Mouse (Mus musculus) midbrain, embryonic 13.5 days (tissue): ENCODE results near the gene Slamf7. TPM values are rescaled to one million over a fixed set of nuclear protein-coding genes. Genes with fewer than 3 reads are reported as not detected.
"Not testable (repeated sequence)": the region's sequence is repeated elsewhere in the genome, so short reads cannot be mapped to it uniquely, and the experiment has no call there.

Source experiments
- ATAC-seq: fragments of 200-750 bp; cut with Nextera tagmentation; 2 replicates; pipeline ENCODE4 v1.8.0; 2017; ENCODE audit warnings: mild to moderate bottlenecking, moderate TSS enrichment, moderate library complexity
- H3K27ac ChIP-seq: fragments of 300-500 bp; sonication (generic); 2 replicates; pipeline ENCODE4 v1.5.1; 2015; ENCODE audit warnings: inconsistent platforms, mild to moderate bottlenecking, moderate library complexity
- H3K27me3 ChIP-seq: fragments of 300-500 bp; sonication (generic); 2 replicates; pipeline ENCODE4 v1.6.1; 2015; ENCODE audit warnings: mild to moderate bottlenecking, inconsistent platforms
- H3K36me3 ChIP-seq: fragments of 300-500 bp; sonication (generic); 2 replicates; pipeline ENCODE4 v1.6.1; 2015; ENCODE audit warnings: mild to moderate bottlenecking, inconsistent platforms
- H3K4me1 ChIP-seq: fragments of 300-500 bp; sonication (generic); replicated peaks from 2 replicates; pipeline ENCODE4 v1.6.1; 2015; ENCODE audit warnings: inconsistent platforms
- H3K4me2 ChIP-seq: fragments of 300-500 bp; sonication (generic); replicated peaks from 2 replicates; pipeline ENCODE4 v1.6.1; 2015; ENCODE audit warnings: moderate library complexity, mild to moderate bottlenecking, inconsistent platforms
- H3K4me3 ChIP-seq: fragments of 300-500 bp; sonication (generic); replicated peaks from 2 replicates; pipeline ENCODE4 v1.5.1; 2015; ENCODE audit warnings: mild to moderate bottlenecking, inconsistent platforms
- H3K9ac ChIP-seq: fragments of 300-500 bp; sonication (generic); replicated peaks from 2 replicates; pipeline ENCODE4 v1.6.1; 2015; ENCODE audit warnings: mild to moderate bottlenecking, inconsistent platforms
- H3K9me3 ChIP-seq: fragments of 300-500 bp; sonication (generic); 2 replicates; pipeline ENCODE4 v1.6.1; 2016; ENCODE audit warnings: mild to moderate bottlenecking, inconsistent platforms
- WGBS: fragments of 180-500 bp; shearing (Covaris S2); methylation state at CpG from one replicate; pipeline ENCODE4 v1.1.7; 2015; 5-methylcytosine and 5-hydroxymethylcytosine counted together
- polyA plus RNA-seq: library from polyadenylated mRNA; unstranded; fragments of >200 nt; fragmentation: Nextera tagmentation; extraction: Ambion mirVana; gene quantifications from 2 replicates; pipeline ENCODE4 v1.2.1, GENCODE M21; 2015

Slamf7 gene
- not detected in 2 replicates for polyA plus RNA-seq

GRCm38 (mm10) chr1:171652734-171653133 is at the start of gene Slamf7:
Gene Slamf7 (minus strand): TSS chr1:171653035.
- Histone ChIP-seq H3K36me3 (no peaks in the 10 kb centered on the region), H3K4me3 (no peak within 1 kb of the TSS), H3K4me2 (no peak within 1 kb of the TSS), H3K27me3 (no peaks in the 10 kb centered on the region), H3K27ac (no peak within 1 kb of the TSS), H3K9ac (no peak within 1 kb of the TSS), H3K9me3 (no peaks in the 10 kb centered on the region), H3K4me1 (no peaks in the 10 kb centered on the region)
- no peak for ATAC-seq
- 95% methylated on average over 5 of the region's 5 CpGs for WGBS

GRCm38 (mm10) chr1:171698983-171699382 is 46.1 kb upstream of the Slamf7 start:
- 24% methylated on average over 6 of the region's 6 CpGs for WGBS
- H3K9ac ChIP-seq, result no peak overlapping the region
- no peak overlapping the region for H3K4me3 ChIP-seq
- no peak overlapping the region for H3K4me2 ChIP-seq
- no peaks in the 10 kb centered on the region for H3K27me3 ChIP-seq
- H3K27ac ChIP-seq, result no peak overlapping the region
- ATAC-seq, result no peak
- H3K9me3 ChIP-seq, result no peaks in the 10 kb centered on the region
- no peaks in the 10 kb centered on the region for H3K4me1 ChIP-seq
- no peaks in the 10 kb centered on the region for H3K36me3 ChIP-seq

GRCm38 (mm10) chr1:171693918-171694317 is 41.1 kb upstream of the Slamf7 start:
- Histone ChIP-seq H3K4me1 (no peaks in the 10 kb centered on the region), H3K36me3 (no peaks in the 10 kb centered on the region), H3K27ac (no peak overlapping the region), H3K9ac (no peak overlapping the region), H3K4me3 (no peak overlapping the region), H3K27me3 (no peaks in the 10 kb centered on the region), H3K4me2 (no peak overlapping the region), H3K9me3 (no peaks in the 10 kb centered on the region)
- 76% methylated on average over 1 of the region's 1 CpGs for WGBS
- ATAC-seq, result no peak

- no peaks in the 10 kb centered on the region for H3K36me3 ChIP-seq
- no peak overlapping the region for H3K4me3 ChIP-seq
- H3K4me1 ChIP-seq, result no peaks in the 10 kb centered on the region
- 90% methylated on average over 4 of the region's 4 CpGs for WGBS
- H3K9ac ChIP-seq, result no peak overlapping the region
- no peak for ATAC-seq
- H3K4me2 ChIP-seq, result no peak overlapping the region
- H3K27me3 ChIP-seq, result no peaks in the 10 kb centered on the region
- no peaks in the 10 kb centered on the region for H3K9me3 ChIP-seq
- H3K27ac ChIP-seq, result no peak overlapping the region
Observed at GRCm38 (mm10) chr1:171687320-171687719, 34.5 kb upstream of the Slamf7 start.

- H3K27me3 ChIP-seq, result no peaks in the 10 kb centered on the region
- ATAC-seq, result no peak
- no peak overlapping the region for H3K4me2 ChIP-seq
- no peak overlapping the region for H3K9ac ChIP-seq
- WGBS, result 92% methylated on average over 9 of the region's 9 CpGs
- no peaks in the 10 kb centered on the region for H3K36me3 ChIP-seq
- H3K9me3 ChIP-seq, result no peaks in the 10 kb centered on the region
- no peak overlapping the region for H3K27ac ChIP-seq
- no peaks in the 10 kb centered on the region for H3K4me1 ChIP-seq
- H3K4me3 ChIP-seq, result no peak overlapping the region
Observed at GRCm38 (mm10) chr1:171684923-171685322, 32.1 kb upstream of the Slamf7 start.

GRCm38 (mm10) chr1:171681531-171682299 is 28.9 kb upstream of the Slamf7 start, which contains the start of gene Cd48:
Gene Cd48 (plus strand): TSS chr1:171682009.
- no peak within 1 kb of the TSS for H3K27ac ChIP-seq
- WGBS, result 90% methylated on average over 14 of the region's 14 CpGs

GRCm38 (mm10) chr1:171681009-171681408 is 28.2 kb upstream of the Slamf7 start:
- H3K4me1 ChIP-seq, result no peaks in the 10 kb centered on the region
- no peaks in the 10 kb centered on the region for H3K27me3 ChIP-seq
- no peaks in the 10 kb centered on the region for H3K36me3 ChIP-seq
- no peak for ATAC-seq
- WGBS, result 92% methylated on average over 7 of the region's 7 CpGs
- no peak overlapping the region for H3K27ac ChIP-seq
- no peak overlapping the region for H3K4me3 ChIP-seq
- no peak overlapping the region for H3K4me2 ChIP-seq
- H3K9ac ChIP-seq, result no peak overlapping the region
- H3K9me3 ChIP-seq, result no peaks in the 10 kb centered on the region

More at GRCm38 (mm10) chr1:171681531-171682299, 28.9 kb upstream of the Slamf7 start, which contains the start of gene Cd48:
- H3K9ac ChIP-seq, result no peak within 1 kb of the TSS
- H3K36me3 ChIP-seq, result no peaks in the 10 kb centered on the region
- no peak within 1 kb of the TSS for H3K4me3 ChIP-seq
- H3K4me1 ChIP-seq, result no peaks in the 10 kb centered on the region
- H3K9me3 ChIP-seq, result no peaks in the 10 kb centered on the region
- no peak within 1 kb of the TSS for H3K4me2 ChIP-seq
- no peak for ATAC-seq
- no peaks in the 10 kb centered on the region for H3K27me3 ChIP-seq

- no peaks in the 10 kb centered on the region for H3K27me3 ChIP-seq
- no peak overlapping the region for H3K4me3 ChIP-seq
- ATAC-seq, result no peak
- 66% methylated on average over 1 of the region's 1 CpGs for WGBS
- no peak overlapping the region for H3K27ac ChIP-seq
- H3K4me1 ChIP-seq, result 0 out of 2 replicates have a peak, but pooled peaks cover 3% of the 10 kb centered on the region
- H3K9ac ChIP-seq, result no peak overlapping the region
- no peaks in the 10 kb centered on the region for H3K36me3 ChIP-seq
- no peak overlapping the region for H3K4me2 ChIP-seq
- no peaks in the 10 kb centered on the region for H3K9me3 ChIP-seq
Observed at GRCm38 (mm10) chr1:171677721-171678120, 24.9 kb upstream of the Slamf7 start.

GRCm38 (mm10) chr1:171674467-171674866 is 21.6 kb upstream of the Slamf7 start:
- ATAC-seq, result no peak
- Histone ChIP-seq H3K4me3 (no peak overlapping the region), H3K36me3 (no peaks in the 10 kb centered on the region), H3K27me3 (no peaks in the 10 kb centered on the region), H3K27ac (no peak overlapping the region), H3K9me3 (no peaks in the 10 kb centered on the region), H3K4me1 (0 out of 2 replicates have a peak, but pooled peaks cover 3% of the 10 kb centered on the region), H3K4me2 (no peak overlapping the region), H3K9ac (no peak overlapping the region)
- 91% methylated on average over 1 of the region's 1 CpGs for WGBS

GRCm38 (mm10) chr1:171672854-171673475 is 20.1 kb upstream of the Slamf7 start:
- H3K4me2 ChIP-seq, result no peak overlapping the region
- no peaks in the 10 kb centered on the region for H3K36me3 ChIP-seq
- 0 out of 2 replicates have a peak, but pooled peaks cover 3% of the 10 kb centered on the region for H3K4me1 ChIP-seq
- 77% methylated on average over 5 of the region's 5 CpGs for WGBS
- no peak overlapping the region for H3K9ac ChIP-seq
- no peaks in the 10 kb centered on the region for H3K27me3 ChIP-seq
- no peak overlapping the region for H3K27ac ChIP-seq
- H3K4me3 ChIP-seq, result no peak overlapping the region
- no peaks in the 10 kb centered on the region for H3K9me3 ChIP-seq
- no peak for ATAC-seq

- not testable (repeated sequence) for H3K4me3 ChIP-seq, ATAC-seq, H3K4me2 ChIP-seq, H3K36me3 ChIP-seq, H3K9ac ChIP-seq, H3K27ac ChIP-seq, H3K9me3 ChIP-seq, H3K4me1 ChIP-seq, H3K27me3 ChIP-seq
- 92% methylated on average over 2 of the region's 2 CpGs for WGBS
Observed at GRCm38 (mm10) chr1:171672451-171672850, 19.6 kb upstream of the Slamf7 start.

- Histone ChIP-seq H3K36me3 (no peaks in the 10 kb centered on the region), H3K9ac (no peak overlapping the region), H3K4me3 (no peak overlapping the region), H3K27me3 (no peaks in the 10 kb centered on the region), H3K4me2 (no peak overlapping the region), H3K4me1 (no peaks in the 10 kb centered on the region), H3K27ac (no peak overlapping the region), H3K9me3 (no peaks in the 10 kb centered on the region)
- 64% methylated on average over 1 of the region's 1 CpGs for WGBS
- ATAC-seq, result no peak
Observed at GRCm38 (mm10) chr1:171667160-171667559, 14.3 kb upstream of the Slamf7 start.
